Mouse (Mus musculus) embryo, embryonic 10.5 days (tissue): ENCODE data around the gene Tbx3.

ENCODE experiments used
- DNase-seq: peaks from one replicate; pipeline ENCODE4 v3.0.0-alpha.2; 2015; ENCODE audit warnings: low spot score

Tbx3 gene

DNA sequence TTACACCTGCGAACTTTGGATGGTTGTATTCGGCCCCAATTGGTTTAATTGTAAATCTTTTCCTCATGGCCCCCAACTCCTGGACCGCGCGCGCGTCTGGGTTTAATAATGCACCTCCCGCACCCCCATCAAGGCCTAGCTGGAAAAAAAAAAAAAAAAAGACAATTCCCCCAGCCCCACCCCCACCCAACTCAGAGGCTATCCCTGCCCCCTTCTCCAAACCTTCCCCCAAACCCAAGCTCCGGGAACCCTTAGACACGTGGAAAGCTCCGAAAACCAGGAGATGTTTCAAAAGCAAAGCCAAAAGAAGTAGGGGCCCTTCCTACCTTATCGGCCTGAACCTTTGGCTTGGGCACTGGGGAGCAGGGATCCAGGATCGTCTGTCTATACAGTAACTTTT, 8.1 kb upstream of the Tbx3 start:
- DNase-seq, result peak; percentile 45

DNA sequence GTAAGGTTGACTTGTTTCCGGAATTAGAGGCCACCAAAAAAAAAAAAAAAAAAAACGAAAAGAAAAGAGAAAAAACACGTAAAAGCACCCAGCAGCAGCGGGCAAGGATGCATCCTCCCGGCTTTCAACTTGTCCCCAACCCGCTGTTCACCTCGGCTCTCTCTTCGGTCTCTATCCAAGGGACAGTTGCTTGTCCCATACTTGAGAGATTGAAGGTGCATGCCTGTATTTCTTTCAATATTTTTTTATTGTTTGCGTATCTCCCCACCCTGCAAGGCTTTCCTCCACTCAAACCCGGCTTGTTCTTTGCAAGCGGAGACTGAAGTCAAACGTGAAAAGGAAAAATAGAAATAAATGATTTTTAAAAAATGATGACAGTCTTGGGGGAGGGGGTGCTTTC, 7.7 kb upstream of the Tbx3 start:
- peak; percentile 35 for DNase-seq

DNA sequence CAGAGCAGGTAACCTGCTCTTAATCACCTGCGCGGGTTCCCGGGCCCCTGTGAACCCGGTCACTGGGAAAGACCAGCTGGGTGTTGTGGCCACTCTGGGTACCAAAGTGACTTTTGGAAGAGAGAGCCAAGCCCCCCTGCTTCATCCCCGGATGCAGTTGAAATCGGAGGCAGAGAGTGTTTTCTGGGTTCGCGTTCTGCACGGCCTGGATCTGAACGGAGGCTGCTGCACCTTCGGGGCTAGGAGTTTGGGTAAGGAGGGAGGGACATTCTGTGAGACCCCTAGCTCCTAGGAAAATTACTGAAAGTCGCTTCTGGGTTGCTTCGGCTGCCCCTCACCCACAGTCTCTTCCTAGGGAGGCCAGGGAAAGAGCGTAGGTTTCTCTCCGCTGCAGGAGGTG, 7.2 kb upstream of the Tbx3 start:
- no peak for DNase-seq

GRCm38 (mm10) chr5:119663747-119664146, 6.7 kb upstream of the Tbx3 start:
- DNase-seq, result peak; percentile 45

DNA sequence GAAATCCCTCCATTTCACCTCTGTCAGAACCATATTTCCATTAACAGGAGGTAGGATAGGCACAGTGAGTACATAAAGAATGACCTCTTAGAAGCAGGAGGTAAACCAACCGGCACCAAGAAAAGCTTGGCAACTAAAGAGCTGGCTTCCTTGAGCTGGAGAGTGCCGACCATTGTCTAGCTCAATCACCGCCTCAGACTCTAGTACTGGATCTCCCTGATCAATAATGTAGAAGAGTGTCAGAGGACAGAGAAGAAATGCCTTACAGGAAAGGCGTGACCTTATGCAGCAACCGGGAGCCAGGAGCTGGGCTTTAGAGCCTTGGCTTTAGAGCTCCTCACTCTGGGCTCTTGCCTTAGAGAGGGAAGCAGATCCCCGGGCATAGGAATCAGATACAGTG, 4.7 kb upstream of the Tbx3 start:
- no peak for DNase-seq

GRCm38 (mm10) chr5:119667356-119667940, 3.0 kb upstream of the Tbx3 start:
- no peak for DNase-seq

DNA sequence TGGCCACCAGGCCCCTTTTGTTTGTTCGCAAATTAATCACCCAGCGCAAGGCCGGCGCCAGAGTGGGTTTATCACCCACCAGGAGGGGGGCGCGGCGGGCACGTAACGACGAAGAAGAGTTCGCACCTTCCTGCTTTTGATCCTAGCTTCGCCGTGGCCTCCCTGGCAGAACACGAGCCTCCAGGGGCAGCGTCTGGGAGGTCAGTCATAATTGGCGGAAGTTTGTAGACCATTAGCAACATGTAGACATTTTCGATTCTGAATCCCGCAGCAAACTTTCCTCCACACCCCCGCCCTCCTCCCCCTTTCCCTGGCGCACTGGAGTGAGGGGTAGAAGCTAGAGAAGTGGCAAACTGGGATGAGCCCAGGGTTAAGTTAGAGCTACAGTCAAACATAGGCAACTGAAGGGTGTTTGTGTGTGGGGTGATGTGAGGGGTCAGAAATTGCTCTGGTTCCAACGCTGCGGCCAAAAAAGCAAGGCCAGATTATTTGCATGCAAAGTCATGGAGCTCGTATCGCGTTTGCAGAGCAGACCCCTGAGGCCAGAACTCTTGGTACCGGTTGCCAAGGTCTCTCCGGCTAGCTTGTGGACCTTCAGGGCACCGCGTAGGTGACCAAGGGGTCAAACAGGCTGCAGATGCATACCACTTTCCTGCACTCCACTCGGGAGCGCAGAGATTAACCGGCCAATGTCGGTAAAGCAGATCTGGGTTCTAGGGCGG, 2.1 kb upstream of the Tbx3 start:
- DNase-seq, result no peak

- DNase-seq, result peak; percentile 73
Observed at GRCm38 (mm10) chr5:119668913-119669411, 1.5 kb upstream of the Tbx3 start.

- no peak for DNase-seq
Observed at GRCm38 (mm10) chr5:119669741-119670565, 516 bp upstream of the Tbx3 start.

DNA sequence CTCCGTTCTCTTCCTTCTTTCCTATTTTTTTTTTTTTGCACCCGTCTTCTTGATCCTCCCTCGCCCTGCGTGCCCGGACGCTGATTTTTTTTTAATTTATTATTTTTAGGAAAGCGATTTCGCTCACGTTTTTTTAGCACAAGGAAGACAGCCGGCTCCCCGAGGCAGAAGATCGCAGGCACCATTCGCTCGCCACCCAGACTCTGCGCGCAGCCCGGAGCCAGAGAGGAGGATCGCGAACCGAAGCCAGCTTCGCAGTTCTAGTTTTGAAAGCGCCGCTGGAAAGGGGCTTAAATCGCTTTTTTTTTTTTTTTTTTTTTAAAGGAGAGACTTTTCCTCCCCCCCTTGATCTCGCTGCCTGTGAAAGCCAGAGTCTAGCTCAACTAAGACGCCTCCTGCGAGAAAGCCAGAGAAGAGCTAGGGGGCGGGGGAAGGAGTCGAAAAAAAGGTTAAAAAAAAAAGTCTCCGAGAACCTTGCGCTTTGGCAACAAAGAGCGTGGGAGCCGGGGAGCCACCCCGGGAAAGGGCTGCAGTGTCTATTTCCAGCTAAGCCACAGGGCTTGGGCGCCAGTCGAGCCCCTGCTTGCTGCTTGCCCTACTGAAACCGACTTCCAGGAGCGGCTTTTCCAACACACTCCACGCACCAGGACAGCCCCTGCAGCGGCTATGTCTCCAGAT, 794 bp downstream of the Tbx3 start:
- DNase-seq, result peak; percentile 65

DNA sequence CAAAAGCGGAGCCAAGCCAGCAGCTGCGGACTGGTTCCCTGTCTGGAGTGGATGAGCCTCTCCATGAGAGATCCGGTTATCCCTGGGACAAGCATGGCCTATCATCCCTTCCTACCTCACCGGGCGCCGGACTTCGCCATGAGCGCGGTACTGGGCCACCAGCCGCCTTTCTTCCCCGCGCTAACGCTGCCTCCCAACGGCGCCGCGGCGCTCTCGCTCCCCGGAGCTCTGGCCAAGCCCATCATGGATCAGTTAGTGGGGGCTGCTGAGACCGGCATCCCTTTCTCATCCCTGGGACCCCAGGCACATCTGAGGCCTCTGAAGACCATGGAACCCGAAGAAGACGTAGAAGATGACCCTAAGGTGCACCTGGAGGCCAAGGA, 1.5 kb downstream of the Tbx3 start:
- peak; percentile 63 for DNase-seq

GRCm38 (mm10) chr5:119672348-119672983, 2.0 kb downstream of the Tbx3 start:
- peak; percentile 64 for DNase-seq

DNA sequence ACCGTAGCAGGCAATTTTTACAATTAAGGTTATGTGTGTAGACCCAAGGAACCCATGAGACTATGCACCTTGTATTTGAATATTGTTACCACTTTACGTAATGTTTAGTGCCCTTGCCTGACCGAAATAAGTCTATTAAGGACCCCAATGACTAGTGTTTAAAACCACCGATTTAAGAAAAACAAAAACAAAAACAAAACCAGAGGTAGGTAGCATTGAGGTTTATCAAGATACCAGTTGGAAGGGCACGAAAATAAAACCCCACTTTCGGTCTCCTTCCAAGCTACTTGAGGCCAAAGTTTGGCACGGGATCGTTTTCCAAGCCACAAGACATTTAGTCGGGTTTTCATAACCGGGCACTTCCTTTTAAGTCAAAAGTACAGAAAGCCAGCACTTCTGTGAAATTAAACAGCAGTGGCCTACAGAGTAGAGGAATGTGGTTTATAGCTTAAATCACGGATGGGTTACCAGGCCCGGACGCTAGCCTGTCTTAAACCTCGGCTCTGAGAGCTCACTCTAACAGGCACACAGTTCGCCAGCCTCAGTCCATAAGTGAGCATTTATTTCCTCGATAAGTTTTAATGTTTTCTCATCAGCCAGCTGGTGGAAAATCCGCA, 2.6 kb downstream of the Tbx3 start:
- peak; percentile 74 for DNase-seq

DNA sequence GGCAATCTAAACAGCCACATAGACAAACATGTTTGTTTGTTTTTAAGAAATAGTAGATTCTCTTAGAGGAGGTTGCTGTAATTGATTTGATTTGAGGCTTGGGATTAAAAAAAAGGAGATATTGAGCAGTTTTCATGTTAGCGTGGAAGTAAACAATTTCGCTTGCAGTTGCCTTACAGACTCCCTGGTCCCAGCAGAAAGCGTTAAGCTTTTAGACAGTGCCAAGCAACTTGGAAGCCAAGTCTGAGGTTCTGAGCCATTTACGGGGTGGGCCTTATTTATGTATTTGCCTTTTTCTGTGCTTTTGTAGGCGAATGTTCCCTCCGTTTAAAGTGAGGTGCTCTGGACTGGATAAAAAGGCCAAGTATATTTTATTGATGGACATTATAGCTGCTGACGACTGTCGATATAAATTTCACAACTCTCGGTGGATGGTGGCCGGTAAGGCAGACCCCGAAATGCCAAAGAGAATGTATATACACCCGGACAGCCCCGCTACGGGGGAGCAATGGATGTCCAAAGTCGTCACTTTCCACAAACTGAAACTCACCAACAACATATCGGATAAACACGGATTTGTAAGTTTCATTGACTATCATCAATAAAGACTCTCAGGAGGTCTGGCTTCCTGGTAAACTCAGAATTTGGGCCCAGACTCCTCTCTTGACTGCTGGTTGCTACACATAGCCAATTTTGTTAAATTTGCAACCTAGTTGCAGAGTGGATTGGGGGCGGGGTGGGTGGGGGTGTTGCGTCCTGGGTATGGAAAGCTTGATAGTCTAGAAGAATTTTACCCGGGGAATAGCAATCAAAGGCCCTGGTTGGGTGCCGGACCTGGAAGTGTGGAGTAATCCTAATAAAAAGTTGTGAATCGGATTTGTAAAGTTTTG, 3.5 kb downstream of the Tbx3 start:
- peak; percentile 62 for DNase-seq

GRCm38 (mm10) chr5:119674606-119675330, 4.3 kb downstream of the Tbx3 start:
- peak; percentile 50 for DNase-seq

DNA sequence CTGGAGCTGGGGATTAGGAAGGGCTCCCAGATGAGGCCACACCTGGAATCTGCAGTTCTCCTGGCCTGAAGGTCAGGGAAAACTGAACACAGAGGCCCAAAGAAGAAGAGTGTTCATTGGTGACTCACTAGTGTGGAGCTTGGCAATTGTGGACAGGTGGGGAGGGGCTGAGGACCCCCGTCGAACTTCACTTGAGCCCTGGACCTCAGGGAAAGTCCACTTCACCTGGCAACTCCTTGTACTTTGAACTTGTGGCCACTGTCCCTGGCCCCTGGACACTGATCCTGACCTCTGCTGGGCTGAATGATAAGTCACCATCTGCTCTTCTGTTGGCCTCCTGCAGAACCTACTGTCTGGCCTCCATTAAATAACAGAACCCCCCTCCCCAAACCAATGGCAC, 5.8 kb downstream of the Tbx3 start:
- DNase-seq, result peak; percentile 22

GRCm38 (mm10) chr5:119678516-119678915, 8.0 kb downstream of the Tbx3 start:
- no peak for DNase-seq

- no peak for DNase-seq
Observed at GRCm38 (mm10) chr5:119679084-119679483, 8.6 kb downstream of the Tbx3 start.

GRCm38 (mm10) chr5:119679614-119680328, 9.3 kb downstream of the Tbx3 start:
- peak; percentile 27 for DNase-seq
